Mouse (Mus musculus) WW6 (cell line): ENCODE results near the gene Ptprd.

ENCODE experiments used
- DNase-seq: peaks from one replicate; pipeline ENCODE4 v3.0.0-alpha.2; 2013; ENCODE audit warnings: low read depth, low spot score

Ptprd gene

DNA sequence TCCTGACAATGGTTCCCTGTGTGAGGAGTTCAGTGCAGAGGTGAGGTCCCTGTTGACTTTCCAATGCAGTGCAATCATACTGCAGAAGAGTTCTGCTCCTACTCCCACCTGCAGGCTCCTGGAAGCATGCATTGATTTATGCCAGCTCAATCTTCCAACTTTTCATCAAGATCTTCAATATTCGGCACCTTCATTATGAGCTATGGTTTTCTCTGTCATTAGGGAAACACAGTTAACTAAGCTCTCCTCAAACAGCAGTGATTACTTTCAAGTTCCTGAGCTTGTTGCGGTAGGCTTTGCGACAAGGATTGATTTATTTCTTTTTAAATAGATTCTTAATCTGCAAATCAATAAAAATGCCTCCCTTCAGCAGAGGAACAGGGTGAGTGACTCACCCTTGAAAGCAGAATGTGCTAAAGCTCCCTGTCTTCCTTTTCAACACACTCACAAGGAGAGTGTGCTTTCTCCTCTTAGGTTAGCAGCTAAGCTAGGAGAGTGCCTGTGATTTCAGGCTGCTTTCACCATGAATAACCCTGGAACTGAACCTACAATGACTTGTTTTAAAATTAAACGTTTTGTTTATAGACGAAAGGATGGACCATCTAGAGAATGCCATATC, 1298.1 kb downstream of the Ptprd start:
- no peak for DNase-seq

DNA sequence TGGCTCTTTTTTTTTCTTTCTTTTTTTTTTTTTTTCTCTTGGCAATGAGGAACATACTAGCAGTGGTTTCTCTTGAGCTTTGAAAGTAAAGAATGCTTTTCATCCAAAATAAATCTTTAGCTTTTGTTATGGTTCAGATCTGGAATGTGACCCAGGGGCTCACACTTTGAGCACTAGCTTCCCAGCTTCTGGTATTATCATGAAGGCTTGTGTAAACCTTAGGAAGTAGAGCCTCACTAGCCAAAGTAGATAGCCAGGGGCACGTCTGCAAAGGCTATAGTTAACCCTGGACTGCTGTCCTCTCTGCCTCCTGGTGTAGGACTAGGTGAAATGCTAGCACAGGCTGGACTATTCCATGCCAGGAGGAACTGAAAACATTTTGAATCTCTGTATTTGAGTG, 1310.1 kb downstream of the Ptprd start:
- no peak for DNase-seq

DNA sequence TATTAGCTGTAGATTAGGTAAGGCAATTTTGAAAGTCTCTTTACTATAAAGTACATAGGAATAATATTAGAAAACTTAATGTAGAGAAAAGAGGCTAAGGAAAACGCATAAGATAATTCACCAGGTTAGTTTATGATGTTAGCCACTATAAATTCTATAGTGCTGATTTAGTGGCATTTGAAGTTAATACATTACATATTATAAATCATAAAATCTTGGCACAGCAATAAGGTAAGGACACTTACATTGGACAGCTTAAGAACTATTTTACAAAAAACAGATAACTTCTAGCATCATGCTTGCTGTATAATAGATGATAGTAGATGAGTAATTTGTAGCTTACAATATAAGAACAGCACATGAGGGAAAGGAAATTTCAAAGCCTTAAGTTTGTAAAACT, 1322.1 kb downstream of the Ptprd start:
- no peak for DNase-seq

DNA sequence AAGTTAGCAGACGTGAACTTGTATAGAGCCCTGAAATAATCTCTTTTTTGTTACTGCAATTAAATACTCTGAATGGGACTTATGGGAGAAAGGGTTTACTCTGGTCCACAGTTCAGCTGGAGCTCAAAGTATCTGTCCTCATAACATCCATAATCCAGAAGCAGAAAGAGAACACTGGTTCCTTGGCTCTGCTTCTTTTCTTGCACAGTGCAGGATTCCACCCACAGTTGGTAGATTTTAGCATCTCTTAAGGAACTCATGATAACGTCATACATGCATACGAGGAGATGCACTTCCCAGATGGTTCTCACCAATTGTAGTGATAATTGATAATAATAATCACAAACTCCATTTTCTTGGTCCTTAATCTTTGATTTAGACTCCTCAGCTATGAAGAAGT, 1330.2 kb downstream of the Ptprd start:
- DNase-seq, result no peak

DNA sequence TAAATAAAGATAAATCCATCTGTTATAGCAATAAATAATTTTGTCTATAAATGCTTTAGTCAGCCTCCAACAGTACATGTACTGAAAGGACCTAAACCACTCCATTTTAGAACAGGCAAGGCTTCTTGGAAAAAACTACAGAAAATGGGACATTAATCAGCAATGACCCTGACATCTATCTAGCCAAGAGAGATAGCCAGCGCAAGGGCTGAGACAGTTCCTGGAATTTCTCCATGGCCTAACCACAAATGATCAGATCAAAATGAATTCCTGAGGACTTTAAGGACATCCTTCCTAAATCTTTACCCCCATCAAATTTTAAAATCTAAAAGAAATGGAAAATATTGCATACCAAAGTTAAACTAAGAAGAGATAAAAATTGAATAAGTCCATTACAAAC, 1340.8 kb downstream of the Ptprd start:
- no peak for DNase-seq

DNA sequence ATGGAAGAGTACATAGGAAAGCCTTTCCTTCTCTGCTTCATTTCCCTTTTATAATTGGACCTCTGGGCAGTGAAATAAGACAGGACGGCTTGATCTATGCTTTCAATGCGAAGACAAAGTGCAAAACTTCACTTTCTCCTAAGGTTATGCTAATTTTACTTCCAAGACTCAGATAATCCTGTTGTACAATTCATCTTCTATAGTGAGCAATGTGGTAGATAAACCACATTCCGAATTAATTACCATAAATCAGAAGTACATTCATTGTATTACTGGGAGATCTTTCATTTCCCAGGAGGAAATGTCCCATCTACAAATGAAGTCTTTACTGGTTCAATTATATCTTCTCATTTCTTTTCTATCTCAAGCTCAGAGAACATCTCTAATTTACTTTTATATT, 1346.2 kb downstream of the Ptprd start:
- no peak for DNase-seq

DNA sequence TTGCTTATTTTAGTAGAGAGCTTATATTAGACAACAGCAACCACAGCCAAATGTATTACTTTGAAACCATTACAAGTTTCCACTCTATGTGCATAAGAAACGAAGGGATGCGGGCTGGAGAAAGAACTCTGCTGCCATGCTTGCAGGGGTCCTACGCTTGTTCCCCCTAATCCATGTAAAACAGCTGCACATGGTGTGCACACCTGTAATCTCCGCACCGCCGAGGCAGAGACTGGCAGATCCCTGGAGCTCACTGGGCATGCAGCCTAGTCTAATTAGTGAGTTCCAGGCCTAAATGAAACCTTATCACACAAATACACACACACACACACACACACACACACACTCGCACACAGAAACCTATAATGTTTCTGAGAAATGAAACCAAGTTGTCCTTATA, 1365.5 kb downstream of the Ptprd start:
- DNase-seq, result no peak

DNA sequence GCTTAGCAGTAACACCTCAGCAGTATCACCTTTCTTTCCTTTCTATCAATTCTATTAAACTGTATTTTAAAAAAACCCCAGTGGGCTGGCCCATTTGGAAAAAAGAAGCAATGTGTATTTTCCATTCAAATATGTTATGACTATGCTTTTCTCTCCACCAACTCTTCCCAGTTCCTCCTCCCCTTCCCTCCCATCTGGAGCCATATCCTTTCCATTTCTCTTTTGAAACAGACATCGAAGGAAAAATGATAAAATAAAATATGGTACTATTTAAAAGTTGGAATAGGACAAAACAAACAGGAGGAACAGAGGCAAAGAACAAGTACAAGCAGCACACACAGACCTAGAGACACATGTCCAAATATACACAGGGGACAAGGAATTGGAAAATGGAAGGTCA, 1372.7 kb downstream of the Ptprd start:
- no peak for DNase-seq

DNA sequence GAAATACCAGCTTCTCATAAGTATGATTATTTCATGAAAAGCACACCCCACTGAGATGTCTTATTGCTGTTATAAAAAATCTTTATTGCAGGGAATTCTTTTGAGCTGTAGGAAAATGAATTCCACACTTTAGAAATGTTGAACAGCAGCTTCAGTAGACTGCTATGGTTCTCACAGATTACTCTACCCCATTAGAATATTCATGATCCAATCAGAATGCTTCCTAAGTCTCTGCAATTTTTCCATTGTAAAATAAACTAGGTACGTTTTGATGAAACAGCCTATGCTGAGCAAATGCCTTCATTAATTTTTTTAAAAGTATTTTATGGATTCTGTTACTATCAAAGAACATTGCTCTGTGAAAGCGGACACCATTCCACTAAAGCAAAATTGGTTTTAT, 1399.6 kb downstream of the Ptprd start:
- DNase-seq, result no peak

DNA sequence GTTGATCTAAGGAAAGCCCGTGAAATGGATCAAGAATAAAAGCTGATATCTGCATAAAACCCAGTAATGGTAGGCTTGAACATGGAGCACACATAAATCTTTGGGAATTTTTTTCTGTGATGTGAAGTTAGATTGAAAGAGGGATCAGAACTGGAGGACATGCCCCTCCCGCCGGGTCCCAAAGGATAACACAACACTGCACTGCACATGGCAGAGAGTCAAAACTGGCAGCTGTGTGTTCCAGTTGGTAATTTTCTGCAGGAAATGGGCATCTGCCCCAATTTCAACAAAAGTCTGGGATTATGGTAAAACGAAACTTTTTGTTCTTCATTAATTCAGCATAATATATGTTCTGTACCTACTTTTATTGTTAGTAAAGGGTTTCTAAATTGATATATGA, 1409.1 kb downstream of the Ptprd start:
- DNase-seq, result no peak

DNA sequence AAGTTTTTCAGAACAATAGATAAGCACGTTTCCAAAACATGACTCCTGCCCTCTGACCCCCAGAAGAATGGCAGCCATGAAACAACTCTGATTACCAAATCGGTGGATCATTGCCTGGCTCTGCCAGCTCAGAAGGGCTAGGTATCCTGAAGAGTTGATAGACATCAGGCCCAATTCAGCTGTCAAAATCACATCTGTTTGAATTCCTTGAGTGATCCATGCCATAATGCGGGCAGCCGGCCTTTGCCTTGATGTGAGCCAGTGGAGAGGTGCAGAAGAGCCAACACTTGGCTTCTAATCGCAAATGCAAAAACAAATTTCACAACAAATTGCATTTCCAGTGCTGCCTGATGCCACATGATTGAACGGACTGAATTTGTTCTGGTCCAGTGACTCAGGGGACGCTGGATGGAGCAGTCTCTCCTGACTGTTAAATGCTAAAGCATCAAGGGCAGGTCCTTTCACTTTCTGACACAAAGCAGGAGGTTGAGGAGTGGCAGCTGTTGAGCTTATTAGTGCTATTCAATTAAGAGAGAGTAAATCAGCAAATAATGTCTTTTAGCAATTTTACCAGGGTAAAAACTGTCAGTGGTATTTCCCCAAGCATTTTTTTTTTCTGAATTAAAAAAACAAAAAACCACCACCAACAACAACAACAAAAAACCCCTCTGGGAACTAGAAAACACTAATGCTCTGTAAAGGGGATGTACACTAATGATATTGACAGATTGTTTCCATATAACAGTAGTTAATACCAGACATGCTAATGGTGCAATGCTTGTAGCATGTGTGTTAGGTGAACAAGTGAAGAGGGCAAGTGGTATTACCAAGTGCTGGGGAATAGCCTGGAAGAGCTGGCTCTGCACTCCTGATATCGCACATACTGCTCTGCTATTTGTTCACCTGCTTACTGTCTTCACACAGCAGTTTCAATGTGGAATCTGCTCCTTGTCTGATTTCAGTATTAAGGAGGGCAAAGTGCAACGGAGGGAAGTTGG, 1413.5 kb downstream of the Ptprd start:
- no peak for DNase-seq

DNA sequence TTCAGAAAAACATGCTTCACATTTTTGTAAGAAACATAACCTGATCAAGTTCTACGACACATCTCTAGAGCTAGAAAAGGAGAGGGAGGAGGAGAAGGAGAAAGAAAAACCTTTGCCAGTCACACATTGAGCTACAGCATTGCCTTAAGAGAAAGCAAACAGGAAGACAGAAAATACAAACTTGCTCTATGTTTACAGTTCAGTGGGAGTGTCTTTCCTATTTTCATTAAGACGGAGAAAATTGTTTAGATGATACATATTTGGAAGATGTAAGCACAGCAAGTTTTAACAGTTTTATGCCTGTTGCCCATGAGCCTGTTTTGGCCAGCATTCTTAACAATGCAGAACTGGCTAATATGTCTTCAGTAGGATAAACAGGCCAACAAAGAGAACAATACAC, 1426.4 kb downstream of the Ptprd start:
- no peak for DNase-seq

DNA sequence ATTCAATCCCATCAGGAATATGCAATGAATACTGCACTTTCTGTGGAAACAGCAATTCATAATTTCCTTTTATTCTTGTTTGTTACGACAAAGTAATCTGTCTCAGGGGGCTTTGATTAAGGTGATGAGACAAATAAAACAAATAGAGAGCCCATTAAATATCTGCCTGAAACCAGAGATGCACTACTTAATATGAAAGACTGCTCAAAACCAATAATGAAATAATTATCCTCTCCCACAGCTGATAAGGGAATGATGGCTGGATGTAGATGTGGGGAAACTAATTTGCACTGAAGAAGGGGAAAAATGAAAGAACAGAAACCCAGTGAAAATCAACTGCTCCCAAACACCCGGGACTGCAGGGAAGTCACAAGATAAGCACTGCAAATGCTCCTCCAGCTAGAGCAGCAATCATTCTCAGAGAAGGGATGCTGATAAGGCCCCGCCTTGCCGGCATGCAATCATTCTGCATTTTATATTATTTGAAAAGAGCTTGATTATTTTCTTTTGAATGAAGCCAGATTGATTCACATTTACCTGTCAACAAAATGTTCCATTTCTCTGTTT, 1432.1 kb downstream of the Ptprd start:
- DNase-seq, result no peak

DNA sequence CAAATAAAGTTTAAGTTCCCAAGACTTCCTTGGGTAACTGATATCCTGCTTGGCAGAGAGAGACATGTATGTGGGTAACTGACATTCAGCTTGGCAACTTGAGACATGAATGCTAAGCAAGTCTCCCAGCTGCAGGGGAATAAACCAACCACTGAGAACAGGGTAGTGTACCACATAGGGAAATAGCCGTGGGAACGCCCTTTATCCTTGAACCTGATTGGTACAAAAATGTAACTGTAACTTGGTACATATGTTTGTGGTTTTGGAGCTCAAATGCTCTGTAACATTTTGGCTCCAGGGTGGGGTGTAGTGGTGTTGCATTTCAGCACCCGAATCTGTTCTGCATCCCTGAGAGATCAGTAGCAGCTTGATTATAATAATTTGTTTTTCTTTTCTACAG, 1444.8 kb downstream of the Ptprd start:
- DNase-seq, result no peak

DNA sequence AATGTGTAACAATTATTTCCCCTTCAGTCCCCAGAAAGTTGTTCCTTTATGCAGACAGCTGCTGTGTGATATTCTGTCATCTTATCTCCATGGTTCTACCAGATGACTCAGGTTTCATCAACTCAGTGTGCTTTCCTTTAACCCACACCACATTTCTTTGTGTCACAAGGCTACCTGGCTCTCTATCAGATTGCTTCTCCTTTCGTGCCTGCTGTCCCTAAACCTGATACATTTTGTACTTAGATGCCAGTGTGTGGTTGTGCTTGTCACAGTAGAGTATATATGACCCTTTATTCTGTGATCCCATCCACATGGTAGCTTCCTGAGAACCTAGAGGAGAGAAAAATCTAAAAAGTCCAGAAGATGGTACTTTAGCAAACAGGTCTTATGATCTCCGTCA, 1445.3 kb downstream of the Ptprd start:
- no peak for DNase-seq

DNA sequence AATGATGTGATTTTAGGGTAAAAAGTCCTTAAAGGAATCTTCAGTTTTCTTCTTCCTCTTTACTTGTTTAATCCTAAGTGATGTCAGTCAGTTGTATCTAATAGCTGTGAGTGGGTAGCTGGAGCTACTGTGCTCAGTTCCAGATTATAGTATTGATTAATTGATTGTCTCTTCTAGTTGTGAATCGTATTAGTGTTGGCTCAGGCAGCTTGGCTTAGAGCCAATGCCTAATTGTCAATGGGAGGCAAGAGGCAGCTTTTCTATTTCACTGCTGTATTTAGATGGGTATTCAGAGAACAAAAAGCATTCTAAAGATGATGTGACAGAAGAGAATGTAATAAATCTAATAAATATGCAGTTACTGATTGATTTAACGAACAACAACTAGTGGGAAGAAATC, 1461.1 kb downstream of the Ptprd start:
- DNase-seq, result no peak

DNA sequence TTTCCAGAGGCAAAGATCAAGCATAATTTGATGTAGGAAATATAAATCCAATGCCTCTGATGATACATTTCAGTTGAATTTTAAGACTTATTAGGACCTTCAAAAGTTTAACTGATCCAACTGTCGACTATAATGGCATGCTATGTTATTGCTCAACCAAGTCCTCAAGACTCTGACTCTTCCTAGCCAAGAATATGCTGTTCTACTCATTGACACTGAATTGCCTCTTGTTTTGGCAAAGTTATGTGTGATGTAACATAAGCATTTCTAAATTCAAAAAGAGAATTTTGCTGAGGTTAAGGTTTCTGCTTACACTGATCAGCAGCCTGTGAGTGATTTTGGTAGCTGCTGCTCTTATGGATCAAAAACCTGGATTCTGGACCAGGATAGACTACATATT, 1475.9 kb downstream of the Ptprd start:
- DNase-seq, result no peak

DNA sequence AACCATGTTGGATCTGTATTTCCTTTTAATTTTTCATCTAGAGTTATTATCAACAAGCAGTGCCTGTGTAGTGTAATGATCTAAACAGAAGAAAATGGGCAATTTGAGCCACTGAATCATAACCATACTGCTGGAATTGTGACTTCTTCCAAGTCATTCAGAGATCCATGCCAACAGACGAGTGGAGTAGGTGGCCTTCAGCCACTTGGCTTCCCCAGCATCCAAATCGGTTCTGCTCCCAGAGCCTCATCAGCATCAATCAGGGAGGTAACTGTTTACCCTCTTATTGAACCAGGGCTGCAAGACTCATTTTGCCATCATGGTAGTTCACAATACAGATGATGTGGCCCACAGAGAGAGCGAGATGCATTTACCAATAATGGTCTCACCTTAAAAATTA, 1536.0 kb downstream of the Ptprd start:
- DNase-seq, result no peak

DNA sequence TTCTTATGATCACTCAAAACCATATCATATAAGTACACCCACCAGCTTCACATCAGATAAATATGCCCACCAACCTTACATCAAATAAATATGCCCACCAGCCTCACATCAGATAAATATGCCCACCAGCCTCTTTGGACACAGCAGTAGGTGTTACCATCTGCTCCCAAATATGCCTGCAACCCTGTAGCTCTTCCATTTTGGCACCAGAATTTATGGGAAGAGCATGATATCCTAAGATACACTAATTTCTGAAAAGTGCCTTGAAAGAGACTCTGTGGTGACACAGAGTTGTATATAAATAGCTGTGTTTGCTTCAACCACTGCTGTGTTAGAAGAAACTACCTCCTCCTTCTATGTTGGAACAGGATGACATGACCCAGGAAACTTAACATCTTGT, 1538.5 kb downstream of the Ptprd start:
- DNase-seq, result no peak

DNA sequence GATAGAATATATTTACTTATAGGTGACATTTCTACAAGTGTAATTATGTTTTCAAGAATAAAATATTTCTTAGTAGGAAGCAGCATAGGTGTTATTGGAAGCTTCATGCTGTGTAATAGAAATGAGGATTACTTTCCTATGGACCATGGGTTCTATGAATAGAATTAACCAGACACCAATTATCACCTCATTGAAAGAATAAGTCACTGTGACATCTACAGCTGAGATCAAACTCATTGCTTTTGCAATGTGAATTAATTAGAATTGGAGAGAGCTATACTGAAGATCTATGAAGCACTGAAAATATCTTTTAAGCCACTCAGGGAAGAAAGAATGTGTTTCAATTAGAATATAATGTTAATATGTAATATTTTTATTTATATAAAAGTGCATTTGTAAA, 1539.1 kb downstream of the Ptprd start:
- no peak for DNase-seq

DNA sequence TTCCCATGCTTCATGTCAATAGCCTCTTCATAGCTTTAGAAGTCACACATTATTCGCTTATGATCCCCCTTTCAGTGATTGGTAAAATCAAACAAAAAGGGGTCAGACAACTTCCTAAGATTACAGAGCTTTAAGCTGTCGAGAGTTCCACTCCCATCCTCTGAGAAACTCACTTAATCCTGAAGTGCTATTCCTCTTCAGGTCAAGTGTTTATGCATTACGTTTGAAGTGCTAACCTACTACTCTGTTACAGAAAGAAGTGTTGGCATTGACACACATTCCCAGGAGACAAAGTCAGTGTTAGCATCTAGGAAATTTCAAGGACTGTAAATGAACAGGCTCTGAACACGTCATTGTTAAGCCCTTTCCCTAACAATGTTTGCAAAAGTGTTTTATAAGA, 1550.0 kb downstream of the Ptprd start:
- DNase-seq, result no peak

DNA sequence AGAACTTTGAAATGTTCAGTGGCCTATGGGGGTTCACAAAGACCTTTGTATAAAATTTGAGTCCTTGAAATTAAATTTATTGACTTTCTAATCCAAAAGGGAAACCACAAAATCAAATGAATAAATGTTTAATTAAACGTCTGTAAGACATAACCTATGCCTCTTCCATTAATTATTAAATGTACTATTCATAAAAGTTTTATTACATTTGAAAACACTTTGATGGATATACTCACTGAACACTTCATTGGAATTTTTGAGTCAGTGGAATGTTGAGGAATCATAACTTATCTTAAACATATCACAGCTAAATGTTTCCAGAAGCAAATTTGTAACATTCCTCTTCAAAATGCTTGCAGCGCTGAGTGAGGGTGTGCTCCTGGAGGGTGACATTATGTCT, 1551.6 kb downstream of the Ptprd start:
- no peak for DNase-seq

DNA sequence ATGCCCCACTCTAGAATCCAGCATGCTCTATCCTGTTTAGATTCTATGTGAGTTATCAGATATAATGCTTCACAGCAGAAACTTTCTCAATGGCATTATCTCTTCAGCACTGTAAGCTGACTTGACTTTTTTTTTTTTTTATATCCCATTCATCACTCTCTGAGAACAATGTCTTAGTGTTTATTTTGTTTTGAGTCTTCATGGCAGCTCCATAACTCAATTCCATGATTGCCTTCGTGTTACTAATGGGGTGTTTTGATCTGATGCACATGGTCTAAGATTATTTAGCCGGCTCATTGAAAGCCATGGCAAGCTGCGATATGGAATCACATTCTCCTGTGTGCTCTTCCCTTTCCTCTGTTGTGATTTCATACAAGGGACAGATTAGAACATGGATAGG, 1555.0 kb downstream of the Ptprd start:
- DNase-seq, result no peak
